Mouse (Mus musculus): ENCODE data around the gene Dennd2d.

Gene Dennd2d

DNA sequence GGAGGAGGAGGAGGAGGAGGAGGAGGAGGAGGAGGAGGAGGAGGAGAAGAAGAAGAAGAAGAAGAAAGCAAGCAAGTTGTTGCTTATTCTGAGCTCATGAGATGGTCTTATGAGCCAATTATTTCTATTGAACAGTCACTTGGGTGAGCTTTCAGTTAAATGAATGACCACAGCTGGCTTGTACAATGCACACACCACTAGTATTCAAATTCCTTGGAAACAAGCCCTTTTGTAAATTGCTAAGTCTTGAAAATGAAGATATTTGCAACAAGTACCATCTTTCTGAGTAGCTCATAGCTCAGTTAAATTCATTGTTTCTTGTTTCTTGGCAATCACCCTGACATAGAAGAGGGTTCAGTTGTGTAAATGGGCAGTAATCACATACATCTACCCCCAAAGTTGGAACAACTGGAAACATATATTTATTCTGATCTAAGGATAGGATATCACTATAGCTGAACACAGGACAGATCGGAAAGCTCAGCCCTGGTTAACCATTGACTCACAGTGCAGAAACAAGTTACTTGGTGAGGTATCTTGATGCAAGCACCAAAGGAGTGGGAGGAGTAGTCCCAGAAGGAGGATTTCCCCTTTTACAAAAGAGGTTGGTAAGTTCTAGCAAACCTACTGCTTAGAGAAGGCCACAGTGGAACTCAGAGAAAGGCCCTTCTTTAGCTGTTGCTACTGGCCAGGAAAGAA lies 13.3 kb downstream of the Dennd2d start:
- DNase-seq (ENCODE audit: inconsistent age in 2 of 2, low spot score in 1 of 2): peak in 1 of 2 experiments; percentile 12

DNA sequence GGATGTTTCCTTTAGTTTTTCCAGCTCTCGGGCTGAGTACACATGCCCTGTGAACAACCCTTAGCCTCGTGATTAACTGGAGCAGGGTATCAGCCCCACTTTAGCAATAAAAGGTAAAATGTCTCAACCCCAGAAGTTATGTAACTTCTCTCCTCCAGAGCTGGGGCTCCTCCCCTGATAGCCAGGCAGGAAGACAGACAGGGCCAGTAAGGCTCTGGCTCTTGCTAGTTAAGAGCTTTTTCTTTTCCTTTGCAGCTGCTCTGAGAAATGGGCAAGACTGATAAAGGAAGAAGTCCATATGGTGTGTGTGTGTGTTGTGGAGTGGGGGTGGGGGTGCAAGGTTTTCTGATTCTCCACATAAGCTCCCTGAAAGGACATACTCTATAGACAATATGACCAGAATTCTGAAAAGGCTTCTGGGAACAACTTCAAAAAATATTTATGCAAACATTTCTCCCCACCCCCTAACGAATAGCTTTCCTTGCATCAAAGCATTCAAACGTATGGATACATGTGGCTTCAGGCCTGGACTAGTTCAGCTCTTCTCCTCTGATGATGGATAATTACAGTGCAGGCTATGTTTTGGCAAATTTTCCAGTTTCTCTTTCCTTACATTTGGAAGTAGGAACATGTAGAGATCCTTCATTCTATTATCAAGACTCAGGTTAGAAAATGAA lies 14.0 kb downstream of the Dennd2d start:
- peak in 1 of 2 experiments; percentile 59 for DNase-seq (ENCODE audit: inconsistent age in 2 of 2, low spot score in 1 of 2)

DNA sequence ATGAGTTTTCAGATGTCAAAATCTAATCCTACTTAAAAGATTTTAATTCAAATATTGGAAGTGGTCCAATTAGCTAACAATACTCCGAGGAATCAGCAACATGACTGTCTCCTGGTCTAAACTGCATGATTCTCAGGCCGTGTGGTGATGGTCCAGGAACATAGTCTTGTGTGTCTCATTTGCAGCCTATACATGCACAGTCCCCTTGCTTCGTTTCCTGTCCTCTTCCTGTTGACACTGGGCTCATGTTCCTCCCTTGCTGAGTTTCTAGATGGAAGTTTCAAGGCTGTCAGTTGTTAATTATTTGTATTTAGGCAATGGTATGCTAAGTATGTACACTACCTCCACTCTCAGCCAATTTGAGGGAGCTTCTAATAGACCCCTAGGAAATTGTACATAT lies 14.8 kb downstream of the Dennd2d start:
- DNase-seq (ENCODE audit: inconsistent age in 2 of 2, low spot score in 1 of 2): no peak

DNA sequence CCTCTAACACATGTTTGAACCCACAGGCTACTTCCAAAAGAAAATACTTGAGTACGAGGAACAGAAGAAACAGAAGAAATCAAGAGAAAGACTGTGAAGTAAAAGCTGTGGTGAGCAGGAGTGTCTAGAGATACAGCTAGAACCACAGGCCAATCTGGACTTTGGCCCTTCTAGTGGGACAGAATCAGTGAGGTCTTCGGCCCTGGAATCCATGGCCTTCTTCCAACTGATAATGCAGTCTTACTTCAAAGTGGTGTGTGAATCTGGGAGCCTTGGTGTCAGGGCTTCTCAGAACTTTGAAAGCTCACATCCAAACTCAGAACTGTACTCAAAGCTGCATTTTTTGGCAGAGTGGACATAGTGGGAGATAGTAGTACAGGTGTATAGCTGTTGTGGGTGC lies 18.3 kb downstream of the Dennd2d start:
- peak in 1 of 2 experiments; percentile 41 for DNase-seq (ENCODE audit: inconsistent age in 2 of 2, low spot score in 1 of 2)

DNA sequence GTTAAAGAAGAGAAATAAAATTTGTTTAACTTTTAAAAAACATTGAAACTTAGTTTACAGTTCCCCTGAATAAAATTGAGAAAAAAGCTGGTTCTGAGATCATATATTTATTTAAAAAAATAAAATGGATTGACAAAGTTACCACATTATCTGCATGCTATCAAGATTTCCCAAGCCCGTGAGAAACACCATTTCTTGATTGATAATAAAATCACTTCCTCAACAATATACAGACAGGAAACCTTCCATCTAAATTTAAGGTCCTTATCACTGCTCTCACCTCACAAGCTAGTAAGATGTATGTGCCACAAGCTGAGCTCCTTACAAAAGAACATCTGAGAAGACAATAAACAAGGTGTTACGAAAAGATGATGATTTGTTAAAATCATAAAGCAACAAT lies 20.7 kb downstream of the Dennd2d start:
- no peak for DNase-seq (ENCODE audit: inconsistent age in 2 of 2, low spot score in 1 of 2)

DNA sequence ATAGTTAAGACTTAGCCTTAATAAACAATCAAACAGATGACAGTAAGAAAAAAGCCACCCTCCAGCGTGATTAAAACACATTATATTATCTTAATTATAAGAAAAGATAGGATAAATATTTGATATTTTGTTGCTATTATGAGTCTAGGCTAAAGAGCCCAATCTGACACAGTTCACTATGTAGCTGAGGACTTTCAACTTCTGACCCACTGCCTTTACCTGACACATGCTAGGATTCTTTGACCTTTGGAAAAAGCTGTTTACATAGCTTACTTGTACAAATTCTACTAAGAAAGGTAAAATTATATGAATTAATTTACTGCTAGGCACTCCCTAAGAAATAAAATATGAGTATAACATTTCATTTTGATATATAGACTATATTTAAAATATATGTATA lies 28.5 kb downstream of the Dennd2d start:
- DNase-seq (ENCODE audit: inconsistent age in 2 of 2, low spot score in 1 of 2): no peak

- no peak for DNase-seq (ENCODE audit: inconsistent age in 2 of 2, low spot score in 1 of 2)
Observed at GRCm38 (mm10) chr3:106515016-106515415, 32.8 kb downstream of the Dennd2d start.

DNA sequence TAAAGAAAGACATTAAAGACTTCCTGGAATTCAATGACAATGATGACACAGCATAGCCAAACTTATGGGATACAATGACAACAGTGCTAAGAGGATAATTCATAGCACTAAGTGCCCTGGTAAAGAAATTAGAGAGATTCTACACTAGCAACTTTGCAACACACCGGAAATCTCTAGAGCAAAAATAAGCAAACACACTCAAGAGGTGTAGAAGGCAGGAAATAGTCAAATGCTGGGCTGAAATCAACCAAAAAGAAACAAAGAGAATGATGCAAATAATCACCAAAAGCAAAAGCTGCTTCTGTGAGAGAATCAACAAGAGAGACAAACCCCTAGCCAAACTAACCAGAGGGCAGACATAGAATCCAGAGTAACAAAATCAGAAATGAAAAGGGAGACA lies 40.5 kb downstream of the Dennd2d start:
- no peak for DNase-seq (ENCODE audit: inconsistent age in 2 of 2, low spot score in 1 of 2)

DNA sequence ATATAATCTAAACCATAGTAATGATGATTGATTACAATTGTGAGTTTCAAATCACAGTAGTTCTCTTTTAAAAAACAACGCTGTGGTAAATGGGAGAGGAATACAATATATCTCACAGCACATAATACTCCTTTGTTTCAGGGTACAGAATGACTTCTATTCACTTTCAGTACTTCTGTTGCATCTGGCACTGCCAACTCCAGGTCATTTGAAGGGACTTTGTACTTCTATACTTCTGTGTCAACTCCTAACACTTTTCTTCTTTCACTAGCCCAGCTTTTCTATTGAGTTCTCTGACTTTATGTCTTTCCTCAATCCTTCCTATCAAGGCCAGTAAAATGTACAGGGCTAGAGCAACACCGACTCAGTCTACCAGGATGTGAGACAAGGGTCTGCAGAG lies 44.2 kb downstream of the Dennd2d start:
- no peak for DNase-seq (ENCODE audit: inconsistent age in 2 of 2, low spot score in 1 of 2)

GRCm38 (mm10) chr3:106528032-106528431 lies 45.8 kb downstream of the Dennd2d start:
- DNase-seq (ENCODE audit: inconsistent age in 2 of 2, low spot score in 1 of 2): no peak

GRCm38 (mm10) chr3:106533277-106533676 lies 51.1 kb downstream of the Dennd2d start:
- no peak for DNase-seq (ENCODE audit: inconsistent age in 2 of 2, low spot score in 1 of 2)

- no peak for DNase-seq (ENCODE audit: inconsistent age in 2 of 2, low spot score in 1 of 2)
Observed at GRCm38 (mm10) chr3:106544721-106545316, 62.6 kb downstream of the Dennd2d start.

- peak; percentile 94 to 97 for DNase-seq (ENCODE audit: inconsistent age in 2 of 2, low spot score in 1 of 2)
Observed at GRCm38 (mm10) chr3:106547171-106547923, 65.1 kb downstream of the Dennd2d start, which contains the start of the genes Dram2 and Cept1. TSS of gene Dram2 (plus strand) at chr3:106547798. TSS of gene Cept1 (minus strand) at chr3:106547802.

- DNase-seq (ENCODE audit: inconsistent age in 2 of 2, low spot score in 1 of 2): peak in 1 of 2 experiments; percentile 81
Observed at GRCm38 (mm10) chr3:106547924-106548539, 65.8 kb downstream of the Dennd2d start.

GRCm38 (mm10) chr3:106548971-106549370 lies 66.8 kb downstream of the Dennd2d start:
- DNase-seq (ENCODE audit: inconsistent age in 2 of 2, low spot score in 1 of 2): no peak

Measured in adrenal gland, adult (tissue).